Mouse (Mus musculus): ENCODE data around the gene Thra. TPM values are rescaled to one million over a fixed set of nuclear protein-coding genes. Genes with fewer than 3 reads are reported as not detected.
A peak's percentile ranks its signal among the peaks of the same experiment; 100 is the strongest.

Thra gene
- polyA plus RNA-seq, 2 experiments: 55.9 to 157 TPM

DNA sequence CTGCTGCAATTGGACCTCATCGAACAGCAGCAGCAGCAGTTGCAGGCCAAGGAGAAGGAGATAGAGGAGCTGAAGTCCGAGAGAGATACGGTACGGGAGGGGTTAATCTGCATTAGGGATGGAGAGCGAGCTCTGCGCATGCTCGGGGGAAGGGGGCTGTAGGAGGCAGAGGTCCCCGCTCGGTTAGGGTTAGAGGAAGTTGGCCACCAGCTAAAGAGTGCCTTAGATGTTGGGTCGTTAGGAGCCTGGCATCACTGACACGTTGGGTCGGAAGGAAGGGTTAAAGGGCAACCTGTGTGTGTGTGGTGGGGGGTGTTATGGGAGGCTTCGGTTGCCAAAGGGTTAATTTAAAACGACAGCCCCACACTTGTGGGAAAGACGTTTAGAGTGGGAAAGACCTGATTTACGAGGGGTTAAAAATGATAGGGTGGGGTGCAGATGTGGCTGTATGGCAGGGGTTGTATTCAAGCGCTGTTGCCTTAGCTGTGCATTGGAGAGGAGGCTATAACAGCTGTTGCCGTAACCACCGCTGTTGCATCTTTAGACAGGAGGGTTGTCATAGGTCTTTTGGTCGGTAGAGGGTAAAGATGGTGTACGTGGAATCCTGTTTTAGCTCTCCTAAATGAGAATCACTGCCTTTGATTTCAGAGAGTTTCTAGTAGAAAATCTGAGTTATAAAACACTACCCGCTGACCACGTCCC lies 56.2 kb downstream of the Thra start:
- peak overlapping the region; percentile 95 for H3K9ac ChIP-seq (ENCODE audit: low read depth, low read length, severe bottlenecking)
- ATAC-seq (ENCODE audit: low FRiP score, low read depth): 0 out of 2 replicates have a peak, but pooled peaks have one; percentile 25
- no peak for TF ChIP-seq POLR2A (IDR thresholded peaks at IDR 0.05; ENCODE audit: borderline replicate concordance, extremely low read depth, insufficient read depth, insufficient read length)
- no peaks in the 10 kb centered on the region for H3K27me3 ChIP-seq (ENCODE audit: control insufficient read depth, insufficient read depth, low read length)
- 1% methylated on average over 23 of the region's 23 CpGs for WGBS
- H3K4me1 ChIP-seq (ENCODE audit: control insufficient read depth, insufficient read depth, low read length): peaks cover 10% of the 10 kb centered on the region
- no peaks in the 10 kb centered on the region for H3K9me3 ChIP-seq (ENCODE audit: control insufficient read depth, low read length)
- H3K4me3 ChIP-seq (replicated peaks; ENCODE audit: low read length): peak overlapping the region; percentile 100
- peak; percentile 78 for DNase-seq (ENCODE audit: low spot score)
- peak overlapping the region; percentile 84 for H3K4me2 ChIP-seq (replicated peaks; ENCODE audit: low read depth, low read length, severe bottlenecking)
- peak overlapping the region; percentile 100 for H3K27ac ChIP-seq (replicated peaks; ENCODE audit: low read depth, low read length)
- H3K36me3 ChIP-seq (ENCODE audit: control insufficient read depth, insufficient read depth, low read length): peaks cover 40% of the 10 kb centered on the region

DNA sequence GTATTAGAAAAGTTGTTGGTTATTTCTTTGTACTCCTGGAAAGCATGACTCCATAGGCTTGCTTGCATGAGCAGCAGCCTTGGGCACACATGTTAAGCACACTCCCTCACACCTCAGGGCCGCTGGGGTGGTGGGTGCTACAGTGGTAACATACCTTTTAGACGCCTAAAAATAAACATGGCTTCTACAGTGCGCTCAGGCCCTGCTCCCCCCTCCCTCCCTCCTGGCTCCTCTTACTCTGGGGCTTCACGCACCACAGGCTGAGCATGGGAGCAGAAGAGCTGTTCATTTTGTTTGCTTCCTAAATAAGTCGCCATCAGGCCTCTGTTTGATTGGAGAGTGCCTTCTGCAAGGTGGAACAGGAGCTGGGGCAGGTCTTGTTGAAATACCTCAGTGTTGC lies 56.9 kb downstream of the Thra start:
- Histone ChIP-seq H3K27me3 (ENCODE audit: control insufficient read depth, insufficient read depth, low read length) (no peaks in the 10 kb centered on the region), H3K4me1 (ENCODE audit: control insufficient read depth, insufficient read depth, low read length) (peaks cover 10% of the 10 kb centered on the region), H3K27ac (replicated peaks; ENCODE audit: low read depth, low read length) (no peak overlapping the region), H3K4me2 (replicated peaks; ENCODE audit: low read depth, low read length, severe bottlenecking) (peak overlapping the region; percentile 84), H3K9ac (ENCODE audit: low read depth, low read length, severe bottlenecking) (peak overlapping the region; percentile 95), H3K4me3 (replicated peaks; ENCODE audit: low read length) (peak overlapping the region; percentile 100), H3K36me3 (ENCODE audit: control insufficient read depth, insufficient read depth, low read length) (peaks cover 46% of the 10 kb centered on the region), H3K9me3 (ENCODE audit: control insufficient read depth, low read length) (no peaks in the 10 kb centered on the region)
- 6% methylated on average over 5 of the region's 5 CpGs for WGBS
- no peak for TF ChIP-seq POLR2A (IDR thresholded peaks at IDR 0.05; ENCODE audit: borderline replicate concordance, extremely low read depth, insufficient read depth, insufficient read length)
- DNase-seq (ENCODE audit: low spot score) (no peak), ATAC-seq (ENCODE audit: low FRiP score, low read depth) (no peak)

DNA sequence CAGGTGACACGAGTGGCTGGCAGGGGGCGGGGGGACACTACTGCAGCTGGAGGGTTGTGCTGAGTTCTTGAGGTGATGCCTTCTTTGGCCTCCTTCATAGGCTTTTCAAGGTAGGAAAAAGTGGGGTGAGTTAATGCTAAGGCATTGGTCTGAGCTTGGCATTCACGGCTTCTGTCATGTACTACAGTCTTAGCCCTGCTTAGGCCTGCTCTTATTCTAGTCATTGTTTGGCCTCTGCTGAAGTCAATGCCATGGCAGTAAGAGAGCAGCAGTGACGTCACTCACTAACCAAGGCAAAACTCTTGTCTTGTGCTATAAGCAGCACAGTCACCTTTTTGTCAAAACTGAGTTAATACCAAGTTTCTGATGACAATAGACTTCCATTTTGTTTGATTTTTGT lies 57.5 kb downstream of the Thra start:
- peak overlapping the region; percentile 95; the same call in 1 of the 2 replicates for H3K9ac ChIP-seq (ENCODE audit: low read depth, low read length, severe bottlenecking)
- no peak overlapping the region for H3K27ac ChIP-seq (replicated peaks; ENCODE audit: low read depth, low read length)
- 53% methylated on average over 4 of the region's 4 CpGs for WGBS
- DNase-seq (ENCODE audit: low spot score) (no peak), ATAC-seq (ENCODE audit: low FRiP score, low read depth) (no peak)
- H3K27me3 ChIP-seq (ENCODE audit: control insufficient read depth, insufficient read depth, low read length): no peaks in the 10 kb centered on the region
- no peaks in the 10 kb centered on the region for H3K9me3 ChIP-seq (ENCODE audit: control insufficient read depth, low read length)
- TF ChIP-seq POLR2A (IDR thresholded peaks at IDR 0.05; ENCODE audit: borderline replicate concordance, extremely low read depth, insufficient read depth, insufficient read length): no peak
- H3K4me3 ChIP-seq (replicated peaks; ENCODE audit: low read length): peak overlapping the region; percentile 100
- peaks cover 10% of the 10 kb centered on the region for H3K4me1 ChIP-seq (ENCODE audit: control insufficient read depth, insufficient read depth, low read length)
- peak overlapping the region; percentile 84 for H3K4me2 ChIP-seq (replicated peaks; ENCODE audit: low read depth, low read length, severe bottlenecking)
- H3K36me3 ChIP-seq (ENCODE audit: control insufficient read depth, insufficient read depth, low read length): peaks cover 52% of the 10 kb centered on the region

DNA sequence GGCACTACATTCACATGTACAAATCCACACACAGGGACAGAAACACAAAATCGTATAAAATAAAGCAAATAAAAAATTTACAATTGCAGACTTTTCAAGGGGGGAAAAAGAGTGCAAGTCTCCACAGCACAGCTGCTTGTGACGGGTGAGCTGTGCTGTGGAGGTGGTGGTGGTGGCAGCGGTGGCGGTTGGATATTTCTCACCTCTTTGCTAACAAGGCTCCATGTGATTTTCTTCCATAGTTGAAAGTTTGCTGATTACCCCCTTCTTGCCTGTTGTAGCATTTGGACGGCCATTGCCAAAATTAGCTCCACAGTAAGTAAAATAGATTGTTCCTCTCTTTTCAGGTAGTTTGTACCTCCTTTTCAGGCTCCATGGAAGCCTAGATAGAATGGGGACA lies 64.2 kb downstream of the Thra start, which contains the start of gene Casc3:
Casc3 (plus strand) TSS at position 301 of the 400 bp plus-strand sequence.
- WGBS: 88% methylated on average over 5 of the region's 5 CpGs
- Histone ChIP-seq H3K4me1 (ENCODE audit: control insufficient read depth, insufficient read depth, low read length) (peaks cover 5% of the 10 kb centered on the region; the same call in 1 of the 2 replicates), H3K9me3 (ENCODE audit: control insufficient read depth, low read length) (no peaks in the 10 kb centered on the region), H3K27me3 (ENCODE audit: control insufficient read depth, insufficient read depth, low read length) (no peaks in the 10 kb centered on the region), H3K4me2 (replicated peaks; ENCODE audit: low read depth, low read length, severe bottlenecking) (no peak within 1 kb of the TSS), H3K9ac (ENCODE audit: low read depth, low read length, severe bottlenecking) (no peak within 1 kb of the TSS), H3K27ac (replicated peaks; ENCODE audit: low read depth, low read length) (no peak within 1 kb of the TSS), H3K4me3 (replicated peaks; ENCODE audit: low read length) (no peak within 1 kb of the TSS), H3K36me3 (ENCODE audit: control insufficient read depth, insufficient read depth, low read length) (peaks cover 86% of the 10 kb centered on the region)
- no peak for ATAC-seq (ENCODE audit: low FRiP score, low read depth)
- no peak for TF ChIP-seq POLR2A (IDR thresholded peaks at IDR 0.05; ENCODE audit: borderline replicate concordance, extremely low read depth, insufficient read depth, insufficient read length)
- no peak for DNase-seq (ENCODE audit: low spot score)

DNA sequence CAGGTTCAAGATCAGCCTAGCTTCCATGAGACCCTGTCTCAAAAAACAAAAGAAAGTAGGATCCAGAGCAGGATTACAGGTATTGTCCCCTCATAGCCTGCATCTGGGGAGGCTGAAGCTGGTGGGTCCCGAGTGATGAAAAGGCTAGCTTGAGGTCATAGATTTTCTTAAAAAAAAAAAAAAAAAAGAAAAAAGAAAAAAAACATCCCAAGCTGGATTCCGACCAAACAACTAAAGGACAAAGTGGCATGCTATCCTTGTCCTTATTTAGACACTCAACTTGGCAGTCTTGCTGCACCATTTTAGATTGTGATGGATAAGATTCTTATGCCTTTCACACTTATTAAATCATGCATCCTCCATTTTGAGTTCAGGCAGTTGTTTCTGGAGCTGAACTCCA lies 68.0 kb downstream of the Thra start:
- Histone ChIP-seq H3K27ac (replicated peaks; ENCODE audit: low read depth, low read length) (peak overlapping the region; percentile 95), H3K36me3 (ENCODE audit: control insufficient read depth, insufficient read depth, low read length) (peaks cover 70% of the 10 kb centered on the region), H3K4me1 (ENCODE audit: control insufficient read depth, insufficient read depth, low read length) (peaks cover 13% of the 10 kb centered on the region; the same call in 1 of the 2 replicates), H3K9me3 (ENCODE audit: control insufficient read depth, low read length) (no peaks in the 10 kb centered on the region), H3K27me3 (ENCODE audit: control insufficient read depth, insufficient read depth, low read length) (no peaks in the 10 kb centered on the region), H3K4me2 (replicated peaks; ENCODE audit: low read depth, low read length, severe bottlenecking) (no peak overlapping the region; the same call in 1 of the 2 replicates), H3K4me3 (replicated peaks; ENCODE audit: low read length) (0 out of 2 replicates have a peak overlapping the region, but pooled peaks have one; percentile 86), H3K9ac (ENCODE audit: low read depth, low read length, severe bottlenecking) (peak overlapping the region; percentile 89; the same call in 1 of the 2 replicates)
- no peak for ATAC-seq (ENCODE audit: low FRiP score, low read depth)
- 78% methylated on average over 2 of the region's 2 CpGs for WGBS
- no peak for DNase-seq (ENCODE audit: low spot score)
- TF ChIP-seq POLR2A (IDR thresholded peaks at IDR 0.05; ENCODE audit: borderline replicate concordance, extremely low read depth, insufficient read depth, insufficient read length): no peak

Measured in limb, embryonic 14.5 days (tissue).